Mouse (Mus musculus) embryonic fibroblast, embryonic 13.5 days (primary cell): Measurements from ENCODE around the gene Gm21988.

Experiments
- CTCF ChIP-seq: IDR thresholded peaks from 2 replicates; pipeline ENCODE4 v1.5.1; 2011; ENCODE audit warnings: mild to moderate bottlenecking, control low read depth, low read length, moderate library complexity, borderline replicate concordance; ENCODE audit not compliant: insufficient read depth
- POLR2A ChIP-seq: IDR thresholded peaks from 2 replicates; pipeline ENCODE4 v1.6.1; 2011; ENCODE audit warnings: low read depth, mild to moderate bottlenecking, control low read depth, low read length, moderate library complexity

GRCm38 (mm10) chr11:70236717-70237116, 2.9 kb downstream of the Gm21988 start:
- TF ChIP-seq POLR2A = 0 out of 2 replicates have a peak, but pooled peaks have one; percentile 7
- no peak for TF ChIP-seq CTCF
